Mouse (Mus musculus): ENCODE measurements around the gene Olfm2.
"Not testable (repeated sequence)": the region's sequence is repeated elsewhere in the genome, so short reads cannot be mapped to it uniquely, and the experiment has no call there.

Gene Olfm2

DNA sequence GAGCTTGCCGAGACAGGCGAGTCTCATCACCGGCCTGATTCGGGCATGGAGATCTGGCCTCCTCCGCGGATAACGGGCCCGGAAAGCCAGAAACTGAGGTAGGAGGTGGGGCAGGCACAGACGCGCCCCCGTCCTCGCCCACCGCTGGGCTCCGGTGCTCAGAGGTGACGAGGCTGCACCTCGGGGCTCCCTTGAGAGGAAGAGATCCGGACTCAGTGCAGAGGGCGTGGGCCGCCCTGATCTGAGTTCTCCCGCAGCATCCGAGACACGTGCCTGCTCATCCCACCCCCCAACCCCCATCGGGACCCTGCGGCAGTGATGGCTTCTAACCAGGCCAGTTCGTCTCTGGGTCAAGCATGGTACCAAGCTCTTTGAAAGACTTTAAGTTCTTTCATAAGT is 93.9 kb downstream of the Olfm2 start:
- DNase-seq: no peak

GRCm38 (mm10) chr9:20651602-20652259 is 94.4 kb downstream of the Olfm2 start, which contains the start of gene Pin1:
TSS of gene Pin1 (plus strand) at chr9:20652095.
- DNase-seq: peak; percentile 98 to 99

GRCm38 (mm10) chr9:20645121-20645520 is 101.0 kb downstream of the Olfm2 start:
- no peak for DNase-seq

- DNase-seq: peak; percentile 76 to 85
These were observed 101.6 kb downstream of the Olfm2 start, which contains the start of gene Fbxl12 for GRCm38 (mm10) chr9:20644360-20645081. TSS of gene Fbxl12 (minus strand) at chr9:20644767.

GRCm38 (mm10) chr9:20643781-20644180 is 102.4 kb downstream of the Olfm2 start:
- no peak for DNase-seq

GRCm38 (mm10) chr9:20642896-20643466 is 103.2 kb downstream of the Olfm2 start:
- DNase-seq: peak; percentile 91 to 94

GRCm38 (mm10) chr9:20642101-20642895 is 103.9 kb downstream of the Olfm2 start, which contains the start of gene Ubl5:
TSS of gene Ubl5 (plus strand) at chr9:20642878.
- DNase-seq: peak; percentile 96 to 98

DNA sequence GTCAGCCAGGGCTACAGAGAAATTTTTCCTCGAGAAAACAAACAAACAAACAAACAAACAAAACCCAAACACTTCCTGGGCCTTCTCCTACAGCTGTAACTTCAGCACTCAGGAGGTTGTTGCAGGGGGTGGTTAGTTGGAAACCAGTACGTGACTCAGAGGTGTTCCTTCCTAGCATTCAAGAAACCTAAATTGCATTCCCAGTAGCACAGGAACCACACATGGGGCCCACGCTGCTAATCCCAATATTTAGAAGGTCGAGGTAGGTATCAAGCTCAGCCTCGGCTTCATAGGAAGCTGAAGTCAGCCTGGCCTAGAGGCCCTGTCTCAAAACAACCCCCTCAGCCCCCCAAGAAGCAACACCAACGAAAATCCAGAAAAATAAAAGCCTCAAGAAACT is 104.6 kb downstream of the Olfm2 start:
- no peak for DNase-seq

GRCm38 (mm10) chr9:20639486-20639885 is 106.7 kb downstream of the Olfm2 start:
- DNase-seq: no peak

DNA sequence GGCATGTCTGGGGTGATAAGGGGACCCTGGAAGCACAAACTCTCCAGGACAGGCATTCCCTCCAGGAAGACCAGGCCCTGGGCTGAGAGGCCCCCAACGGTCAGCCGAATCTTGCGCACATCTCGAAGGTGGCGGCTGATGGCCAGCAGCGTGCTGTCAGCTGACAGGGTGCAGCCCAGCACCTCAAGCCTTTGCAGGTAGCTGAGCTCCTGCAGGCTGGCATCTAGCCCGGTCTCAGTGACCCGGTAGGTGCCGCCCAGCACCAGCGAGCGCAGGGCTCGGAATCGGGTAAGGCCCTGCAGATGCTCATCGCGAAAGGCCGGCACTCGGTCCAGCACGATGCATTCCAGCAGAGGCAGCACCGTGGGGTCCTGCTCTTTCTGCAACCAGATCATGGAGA is 107.6 kb downstream of the Olfm2 start:
- DNase-seq: no peak

GRCm38 (mm10) chr9:20636790-20637189 is 109.4 kb downstream of the Olfm2 start:
- no peak for DNase-seq

DNA sequence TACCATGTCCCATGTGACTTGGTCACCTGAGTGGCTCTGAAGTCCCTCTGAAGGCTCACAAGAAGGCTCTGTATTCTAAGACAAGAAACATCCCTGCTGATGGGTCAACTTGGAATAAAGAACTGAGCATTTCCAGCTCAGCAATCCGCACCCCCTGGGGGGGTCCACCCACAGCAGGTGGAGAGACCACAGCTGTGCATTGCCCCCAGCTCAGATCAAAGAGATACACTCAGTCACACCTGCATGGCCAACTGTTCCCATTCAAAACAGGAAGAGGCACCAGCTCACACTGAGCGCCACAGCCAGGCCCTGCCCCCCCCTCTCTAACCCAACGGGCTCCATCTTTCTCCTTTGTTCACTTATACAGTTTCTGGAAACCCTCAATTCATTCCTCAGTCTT is 109.9 kb downstream of the Olfm2 start:
- no peak for DNase-seq

- not testable (repeated sequence) for DNase-seq
These were observed 110.5 kb downstream of the Olfm2 start for GRCm38 (mm10) chr9:20635676-20636075.

- no peak for DNase-seq
These were observed 114.8 kb downstream of the Olfm2 start for GRCm38 (mm10) chr9:20631332-20631731.
